Mouse (Mus musculus) cortical plate, adult 2 months (tissue): Measurements from ENCODE around the gene Gm5294.

Experiments
- CTCF ChIP-seq: fragments of 200-500 bp; IDR thresholded peaks from 2 replicates; pipeline ENCODE4 v1.5.1; 2011; ENCODE audit warnings: mild to moderate bottlenecking, control low read depth, low read length; ENCODE audit not compliant: insufficient read depth; ENCODE audit errors: extremely low read depth
- POLR2A ChIP-seq: fragments of 200-500 bp; IDR thresholded peaks from 2 replicates; pipeline ENCODE4 v1.6.1; 2011; ENCODE audit warnings: mild to moderate bottlenecking, low read length, control low read depth; ENCODE audit not compliant: insufficient read depth; ENCODE audit errors: extremely low read depth

DNA sequence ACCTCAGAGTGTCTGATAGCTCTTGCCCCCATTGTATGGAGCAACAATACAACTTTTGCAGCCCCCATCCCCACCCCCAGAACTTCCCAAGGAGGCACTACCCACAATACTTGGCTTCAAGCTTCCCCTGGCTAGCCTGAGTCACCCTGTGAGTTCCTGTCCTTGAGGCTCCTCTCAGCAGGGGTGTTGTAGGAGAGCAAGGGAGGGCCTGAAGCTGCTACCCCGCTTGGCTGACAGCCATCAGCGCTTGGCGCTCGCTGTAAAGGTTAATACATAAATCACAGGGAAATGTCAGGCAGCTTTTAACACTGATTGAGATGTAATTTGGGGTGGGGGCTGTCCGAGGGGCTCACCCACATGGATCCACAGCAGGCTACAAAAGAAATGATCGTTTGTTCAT is 13.5 kb downstream of the Gm5294 start:
- TF ChIP-seq CTCF, result no peak
- no peak for TF ChIP-seq POLR2A
